Mouse (Mus musculus) stomach, postnatal 0 days (tissue): ENCODE measurements around the gene Ctnnd2. TPM values are rescaled to one million over a fixed set of nuclear protein-coding genes. Genes with fewer than 3 reads are reported as not detected.

ENCODE experiments used
- ATAC-seq: fragments of 200-750 bp; cut with Nextera tagmentation; 2 replicates; pipeline ENCODE4 v1.8.0; 2017; ENCODE audit not compliant: low FRiP score, low TSS enrichment
- DNase-seq: peaks from one replicate; pipeline ENCODE4 v3.0.0-alpha.2; 2016; ENCODE audit warnings: low spot score
- H3K27ac ChIP-seq: fragments of 300-500 bp; sonication (generic); replicated peaks from 2 replicates; pipeline ENCODE4 v1.5.1; 2014; ENCODE audit warnings: mild to moderate bottlenecking, control low read depth
- H3K27me3 ChIP-seq: fragments of 300-500 bp; sonication (generic); 2 replicates; pipeline ENCODE4 v1.6.1; 2014; ENCODE audit warnings: low read length; ENCODE audit not compliant: control insufficient read depth, insufficient read depth
- H3K36me3 ChIP-seq: fragments of 300-500 bp; sonication (generic); 2 replicates; pipeline ENCODE4 v1.6.1; 2014; ENCODE audit warnings: low read length, mixed read lengths; ENCODE audit not compliant: control insufficient read depth, insufficient read depth
- H3K4me1 ChIP-seq: fragments of 300-500 bp; sonication (generic); replicated peaks from 2 replicates; pipeline ENCODE4 v1.6.1; 2014; ENCODE audit warnings: antibody characterized with exemption; ENCODE audit not compliant: control insufficient read depth, insufficient read depth
- H3K4me2 ChIP-seq: fragments of 300-500 bp; sonication (generic); replicated peaks from 2 replicates; pipeline ENCODE4 v1.6.1; 2014; ENCODE audit warnings: low read depth, mild to moderate bottlenecking, control low read depth, moderate library complexity
- H3K4me3 ChIP-seq: fragments of 300-500 bp; sonication (generic); 2 replicates; pipeline ENCODE4 v1.5.1; 2014; ENCODE audit warnings: low read depth, low read length, control low read depth
- H3K9ac ChIP-seq: fragments of 300-500 bp; sonication (generic); 2 replicates; pipeline ENCODE4 v1.6.1; 2014; ENCODE audit warnings: mild to moderate bottlenecking, low read length, control low read depth, mixed read lengths
- H3K9me3 ChIP-seq: fragments of 300-500 bp; sonication (generic); 2 replicates; pipeline ENCODE4 v1.6.1; 2016; ENCODE audit warnings: low read length; ENCODE audit not compliant: control insufficient read depth
- CTCF ChIP-seq: IDR thresholded peaks from 2 replicates; pipeline ENCODE4 v1.5.1; 2016; ENCODE audit warnings: antibody characterized with exemption, low read depth, mild to moderate bottlenecking, moderate library complexity
- EP300 ChIP-seq: optimal IDR thresholded peaks from 2 replicates; pipeline ENCODE3; 2016; ENCODE audit warnings: antibody characterized with exemption
- WGBS: fragments of 180-500 bp; shearing (Covaris S2); extraction: QIAGEN DNeasy Blood & Tissue Kit; methylation state at CpG from one replicate; pipeline ENCODE4 v1.1.7; 2014; 5-methylcytosine and 5-hydroxymethylcytosine counted together
- polyA plus RNA-seq: library from polyadenylated mRNA; unstranded; fragments of >200 nt; fragmentation: Nextera tagmentation; extraction: Ambion mirVana; gene quantifications from 2 replicates; pipeline ENCODE4 v1.2.1, GENCODE M21; 2015

The Ctnnd2 gene
- polyA plus RNA-seq, 1 experiment from 2014 or later, result 0.53 TPM

- no peaks in the 10 kb centered on the region for H3K27me3 ChIP-seq
- no peak overlapping the region for H3K4me2 ChIP-seq
- no peaks in the 10 kb centered on the region for H3K4me1 ChIP-seq
- no peak overlapping the region for H3K9ac ChIP-seq
- no peaks in the 10 kb centered on the region for H3K36me3 ChIP-seq
- ATAC-seq (no peak), DNase-seq (peak; percentile 21)
- WGBS, result 50% methylated on average over 7 of the region's 7 CpGs
- no peak overlapping the region for H3K27ac ChIP-seq
- TF ChIP-seq EP300 (no peak), CTCF (peak; percentile 72)
- H3K9me3 ChIP-seq, result no peaks in the 10 kb centered on the region
- H3K4me3 ChIP-seq, result no peak overlapping the region
Measured at GRCm38 (mm10) chr15:30927632-30928031, 755.2 kb downstream of the Ctnnd2 start.

- Histone ChIP-seq H3K36me3 (no peaks in the 10 kb centered on the region), H3K9ac (no peak overlapping the region), H3K9me3 (no peaks in the 10 kb centered on the region), H3K27ac (no peak overlapping the region), H3K4me2 (no peak overlapping the region), H3K4me1 (no peaks in the 10 kb centered on the region), H3K27me3 (no peaks in the 10 kb centered on the region), H3K4me3 (no peak overlapping the region)
- no peak for ATAC-seq
- WGBS, result 59% methylated on average over 5 of the region's 5 CpGs
- TF ChIP-seq CTCF (no peak), EP300 (no peak)
- DNase-seq, result no peak
Measured at GRCm38 (mm10) chr15:30931906-30932305, 759.5 kb downstream of the Ctnnd2 start.

GRCm38 (mm10) chr15:30945863-30946262 is 773.5 kb downstream of the Ctnnd2 start:
- H3K4me2 ChIP-seq, result no peak overlapping the region
- H3K27me3 ChIP-seq, result no peaks in the 10 kb centered on the region
- ATAC-seq, result no peak
- no peaks in the 10 kb centered on the region for H3K36me3 ChIP-seq
- TF ChIP-seq EP300 (no peak), CTCF (no peak)
- no peaks in the 10 kb centered on the region for H3K9me3 ChIP-seq
- no peaks in the 10 kb centered on the region for H3K4me1 ChIP-seq
- WGBS, result 24% methylated on average over 1 of the region's 1 CpGs
- H3K4me3 ChIP-seq, result no peak overlapping the region
- DNase-seq, result no peak
- no peak overlapping the region for H3K9ac ChIP-seq
- H3K27ac ChIP-seq, result no peak overlapping the region

GRCm38 (mm10) chr15:30958513-30958912 is 786.1 kb downstream of the Ctnnd2 start:
- 91% methylated on average over 4 of the region's 4 CpGs for WGBS
- no peaks in the 10 kb centered on the region for H3K4me1 ChIP-seq
- H3K4me3 ChIP-seq, result no peak overlapping the region
- no peaks in the 10 kb centered on the region for H3K27me3 ChIP-seq
- H3K27ac ChIP-seq, result no peak overlapping the region
- H3K36me3 ChIP-seq, result no peaks in the 10 kb centered on the region
- ATAC-seq (no peak), DNase-seq (no peak)
- no peak overlapping the region for H3K9ac ChIP-seq
- no peak for TF ChIP-seq EP300
- TF ChIP-seq CTCF, result no peak
- H3K9me3 ChIP-seq, result no peaks in the 10 kb centered on the region
- H3K4me2 ChIP-seq, result no peak overlapping the region

- Histone ChIP-seq H3K27ac (no peak overlapping the region), H3K9me3 (no peaks in the 10 kb centered on the region), H3K36me3 (no peaks in the 10 kb centered on the region), H3K4me3 (no peak overlapping the region), H3K9ac (no peak overlapping the region), H3K4me1 (no peaks in the 10 kb centered on the region), H3K4me2 (no peak overlapping the region), H3K27me3 (no peaks in the 10 kb centered on the region)
- DNase-seq (no peak), ATAC-seq (no peak)
- TF ChIP-seq EP300 (no peak), CTCF (no peak)
- WGBS, result 73% methylated on average over 8 of the region's 8 CpGs
Measured at GRCm38 (mm10) chr15:30962421-30963160, 790.2 kb downstream of the Ctnnd2 start.

GRCm38 (mm10) chr15:30964046-30964445 is 791.7 kb downstream of the Ctnnd2 start:
- H3K4me1 ChIP-seq, result no peaks in the 10 kb centered on the region
- ATAC-seq (no peak), DNase-seq (no peak)
- 85% methylated on average over 7 of the region's 7 CpGs for WGBS
- H3K4me3 ChIP-seq, result no peak overlapping the region
- H3K27me3 ChIP-seq, result no peaks in the 10 kb centered on the region
- H3K4me2 ChIP-seq, result no peak overlapping the region
- TF ChIP-seq EP300, result no peak
- no peak for TF ChIP-seq CTCF
- no peaks in the 10 kb centered on the region for H3K9me3 ChIP-seq
- H3K36me3 ChIP-seq, result no peaks in the 10 kb centered on the region
- H3K9ac ChIP-seq, result no peak overlapping the region
- no peak overlapping the region for H3K27ac ChIP-seq
